Mouse (Mus musculus): ENCODE measurements around the gene March1. TPM values are rescaled to one million over a fixed set of nuclear protein-coding genes. Genes with fewer than 3 reads are reported as not detected.

The March1 gene
- polyA plus RNA-seq, 1 experiment, result 2.4 TPM

- Histone ChIP-seq H3K27ac (ENCODE audit: control insufficient read depth, insufficient read depth, low read length) (no peak overlapping the region), H3K4me3 (ENCODE audit: control insufficient read depth, insufficient read depth, low read length) (no peak overlapping the region), H3K4me1 (replicated peaks; ENCODE audit: control insufficient read depth, insufficient read depth, low read length) (no peaks in the 10 kb centered on the region), H3K36me3 (ENCODE audit: control insufficient read depth, insufficient read depth, low read length) (no peaks in the 10 kb centered on the region), H3K27me3 (ENCODE audit: control insufficient read depth, insufficient read depth, low read length) (no peaks in the 10 kb centered on the region)
- 98% methylated on average over 1 of the region's 1 CpGs for WGBS
- DNase-seq, result no peak
- TF ChIP-seq CTCF (IDR thresholded peaks at IDR 0.05; ENCODE audit: borderline replicate concordance, control insufficient read depth, extremely low read depth, insufficient read depth, low read length, poor library complexity) (no peak), POLR2A (IDR thresholded peaks at IDR 0.05; ENCODE audit: control insufficient read depth, extremely low read depth, insufficient read depth, low read length, poor library complexity) (no peak)
Observed at GRCm38 (mm10) chr8:66436804-66437203, 819.1 kb downstream of the March1 start.

- no peaks in the 10 kb centered on the region for H3K27me3 ChIP-seq (ENCODE audit: control insufficient read depth, insufficient read depth, low read length)
- H3K27ac ChIP-seq (ENCODE audit: control insufficient read depth, insufficient read depth, low read length), result no peak overlapping the region
- no peak overlapping the region for H3K4me3 ChIP-seq (ENCODE audit: control insufficient read depth, insufficient read depth, low read length)
- H3K4me1 ChIP-seq (replicated peaks; ENCODE audit: control insufficient read depth, insufficient read depth, low read length), result no peaks in the 10 kb centered on the region
- H3K36me3 ChIP-seq (ENCODE audit: control insufficient read depth, insufficient read depth, low read length), result no peaks in the 10 kb centered on the region
- 3% methylated on average over 3 of the region's 3 CpGs for WGBS
- no peak for TF ChIP-seq POLR2A (IDR thresholded peaks at IDR 0.05; ENCODE audit: control insufficient read depth, extremely low read depth, insufficient read depth, low read length, poor library complexity)
- TF ChIP-seq CTCF (IDR thresholded peaks at IDR 0.05; ENCODE audit: borderline replicate concordance, control insufficient read depth, extremely low read depth, insufficient read depth, low read length, poor library complexity), result no peak
- no peak for DNase-seq
Observed at GRCm38 (mm10) chr8:66437929-66438328, 820.2 kb downstream of the March1 start.

- no peak for DNase-seq
- no peak overlapping the region for H3K27ac ChIP-seq (ENCODE audit: control insufficient read depth, insufficient read depth, low read length)
- WGBS, result 88% methylated on average over 4 of the region's 4 CpGs
- H3K4me1 ChIP-seq (replicated peaks; ENCODE audit: control insufficient read depth, insufficient read depth, low read length), result no peaks in the 10 kb centered on the region
- no peaks in the 10 kb centered on the region for H3K36me3 ChIP-seq (ENCODE audit: control insufficient read depth, insufficient read depth, low read length)
- no peak overlapping the region for H3K4me3 ChIP-seq (ENCODE audit: control insufficient read depth, insufficient read depth, low read length)
- no peaks in the 10 kb centered on the region for H3K27me3 ChIP-seq (ENCODE audit: control insufficient read depth, insufficient read depth, low read length)
- TF ChIP-seq CTCF (IDR thresholded peaks at IDR 0.05; ENCODE audit: borderline replicate concordance, control insufficient read depth, extremely low read depth, insufficient read depth, low read length, poor library complexity) (no peak), POLR2A (IDR thresholded peaks at IDR 0.05; ENCODE audit: control insufficient read depth, extremely low read depth, insufficient read depth, low read length, poor library complexity) (no peak)
Observed at GRCm38 (mm10) chr8:66438468-66438867, 820.8 kb downstream of the March1 start.

- H3K27me3 ChIP-seq (ENCODE audit: control insufficient read depth, insufficient read depth, low read length), result no peaks in the 10 kb centered on the region
- no peak overlapping the region for H3K27ac ChIP-seq (ENCODE audit: control insufficient read depth, insufficient read depth, low read length)
- no peak for TF ChIP-seq POLR2A (IDR thresholded peaks at IDR 0.05; ENCODE audit: control insufficient read depth, extremely low read depth, insufficient read depth, low read length, poor library complexity)
- TF ChIP-seq CTCF (IDR thresholded peaks at IDR 0.05; ENCODE audit: borderline replicate concordance, control insufficient read depth, extremely low read depth, insufficient read depth, low read length, poor library complexity), result no peak
- H3K4me3 ChIP-seq (ENCODE audit: control insufficient read depth, insufficient read depth, low read length), result no peak overlapping the region
- 14% methylated on average over 1 of the region's 1 CpGs for WGBS
- H3K4me1 ChIP-seq (replicated peaks; ENCODE audit: control insufficient read depth, insufficient read depth, low read length), result no peaks in the 10 kb centered on the region
- no peaks in the 10 kb centered on the region for H3K36me3 ChIP-seq (ENCODE audit: control insufficient read depth, insufficient read depth, low read length)
- no peak for DNase-seq
Observed at GRCm38 (mm10) chr8:66441123-66441522, 823.4 kb downstream of the March1 start.

- WGBS, result 32% methylated on average over 1 of the region's 1 CpGs
- DNase-seq, result no peak
- H3K27me3 ChIP-seq (ENCODE audit: control insufficient read depth, insufficient read depth, low read length), result no peaks in the 10 kb centered on the region
- no peak overlapping the region for H3K4me3 ChIP-seq (ENCODE audit: control insufficient read depth, insufficient read depth, low read length)
- no peak for TF ChIP-seq CTCF (IDR thresholded peaks at IDR 0.05; ENCODE audit: borderline replicate concordance, control insufficient read depth, extremely low read depth, insufficient read depth, low read length, poor library complexity)
- no peak for TF ChIP-seq POLR2A (IDR thresholded peaks at IDR 0.05; ENCODE audit: control insufficient read depth, extremely low read depth, insufficient read depth, low read length, poor library complexity)
- no peaks in the 10 kb centered on the region for H3K36me3 ChIP-seq (ENCODE audit: control insufficient read depth, insufficient read depth, low read length)
- H3K4me1 ChIP-seq (replicated peaks; ENCODE audit: control insufficient read depth, insufficient read depth, low read length), result no peaks in the 10 kb centered on the region
- no peak overlapping the region for H3K27ac ChIP-seq (ENCODE audit: control insufficient read depth, insufficient read depth, low read length)
Observed at GRCm38 (mm10) chr8:66442778-66443177, 825.1 kb downstream of the March1 start.

GRCm38 (mm10) chr8:66444141-66444540 is 826.4 kb downstream of the March1 start:
- WGBS, result 58% methylated on average over 5 of the region's 5 CpGs

GRCm38 (mm10) chr8:66445351-66445750 is 827.7 kb downstream of the March1 start:
- TF ChIP-seq POLR2A (IDR thresholded peaks at IDR 0.05; ENCODE audit: control insufficient read depth, extremely low read depth, insufficient read depth, low read length, poor library complexity) (no peak), CTCF (IDR thresholded peaks at IDR 0.05; ENCODE audit: borderline replicate concordance, control insufficient read depth, extremely low read depth, insufficient read depth, low read length, poor library complexity) (no peak)
- Histone ChIP-seq H3K4me1 (replicated peaks; ENCODE audit: control insufficient read depth, insufficient read depth, low read length) (no peaks in the 10 kb centered on the region), H3K36me3 (ENCODE audit: control insufficient read depth, insufficient read depth, low read length) (no peaks in the 10 kb centered on the region), H3K27me3 (ENCODE audit: control insufficient read depth, insufficient read depth, low read length) (no peaks in the 10 kb centered on the region), H3K27ac (ENCODE audit: control insufficient read depth, insufficient read depth, low read length) (no peak overlapping the region), H3K4me3 (ENCODE audit: control insufficient read depth, insufficient read depth, low read length) (no peak overlapping the region)
- WGBS, result 68% methylated on average over 3 of the region's 3 CpGs
- no peak for DNase-seq

More at GRCm38 (mm10) chr8:66444141-66444540, 826.4 kb downstream of the March1 start:
- Histone ChIP-seq H3K4me1 (replicated peaks; ENCODE audit: control insufficient read depth, insufficient read depth, low read length) (no peaks in the 10 kb centered on the region), H3K27ac (ENCODE audit: control insufficient read depth, insufficient read depth, low read length) (no peak overlapping the region), H3K27me3 (ENCODE audit: control insufficient read depth, insufficient read depth, low read length) (no peaks in the 10 kb centered on the region), H3K4me3 (ENCODE audit: control insufficient read depth, insufficient read depth, low read length) (no peak overlapping the region), H3K36me3 (ENCODE audit: control insufficient read depth, insufficient read depth, low read length) (no peaks in the 10 kb centered on the region)
- TF ChIP-seq POLR2A (IDR thresholded peaks at IDR 0.05; ENCODE audit: control insufficient read depth, extremely low read depth, insufficient read depth, low read length, poor library complexity) (no peak), CTCF (IDR thresholded peaks at IDR 0.05; ENCODE audit: borderline replicate concordance, control insufficient read depth, extremely low read depth, insufficient read depth, low read length, poor library complexity) (no peak)
- no peak for DNase-seq
